Mouse (Mus musculus) spleen, postnatal 14 days (tissue): ENCODE results near the gene Igfbp2.

Source experiments
- DNase-seq, 2 experiments: peaks; one replicate each; pipeline ENCODE4 v3.0.0; 2021 to 2022; ENCODE audit warnings: low spot score in 2 of 2

Gene Igfbp2

DNA sequence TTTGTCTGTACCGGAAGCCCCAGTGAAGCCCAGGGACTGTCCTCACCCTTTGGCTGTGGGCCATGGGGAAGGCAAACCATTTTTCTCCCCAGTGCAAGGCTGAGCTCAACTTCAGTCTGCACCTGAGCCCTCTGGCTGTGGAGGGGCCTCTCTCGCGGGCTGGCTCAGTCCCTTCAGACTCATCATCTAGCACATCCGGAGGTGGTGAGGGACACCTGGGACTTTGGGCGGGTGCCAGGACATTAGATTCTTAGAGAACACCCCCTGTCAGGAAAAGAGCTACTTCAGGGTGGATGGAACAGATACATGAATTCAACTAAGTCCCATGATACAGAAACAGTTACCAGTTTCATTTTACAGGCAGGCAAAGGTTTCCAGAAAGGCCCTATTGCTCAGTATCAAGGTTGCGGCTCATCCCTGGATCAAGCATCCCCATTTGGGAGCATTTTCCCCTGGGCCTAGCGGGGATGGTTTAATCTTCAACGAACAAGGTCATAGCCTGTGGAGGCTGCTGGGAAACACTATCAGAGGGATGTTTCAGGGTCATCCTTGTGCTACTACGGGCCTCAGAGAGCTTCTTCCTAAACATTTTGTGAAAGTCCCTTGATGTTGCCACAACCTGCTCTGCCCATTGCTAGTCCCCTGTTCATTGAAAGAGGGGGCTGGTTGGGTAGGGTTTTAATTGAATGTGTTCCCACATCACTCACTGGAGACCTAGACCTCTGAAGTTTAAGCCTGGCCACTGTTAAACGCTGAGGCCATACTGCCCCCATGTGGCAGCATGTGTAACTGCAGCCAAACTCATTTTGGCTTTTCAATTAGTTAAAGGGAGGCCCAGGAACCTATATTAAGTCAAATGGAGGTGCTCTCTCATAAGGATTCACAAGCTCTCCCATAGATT, 30.3 kb downstream of the Igfbp2 start:
- peak in 1 of 2 experiments; percentile 16 for DNase-seq

DNA sequence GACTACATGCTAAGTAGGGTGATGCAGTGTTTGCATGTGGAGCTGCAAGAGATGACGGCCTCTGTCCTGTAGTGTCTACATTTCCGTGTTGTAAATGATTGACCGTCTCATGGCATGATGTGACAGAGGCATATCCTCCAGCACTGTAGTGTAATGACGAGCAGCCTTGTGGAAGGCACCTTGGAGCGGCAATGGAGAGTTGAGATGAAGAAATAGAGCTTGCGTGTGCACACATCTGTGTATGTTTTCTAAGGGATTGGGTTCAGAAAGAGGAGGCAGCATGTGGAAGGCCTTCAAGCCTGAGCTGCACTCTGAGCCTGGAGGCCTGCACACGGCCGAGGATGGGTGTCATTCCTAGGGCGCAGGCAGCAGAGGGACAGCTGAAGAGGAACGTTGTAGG, 31.4 kb downstream of the Igfbp2 start:
- no peak for DNase-seq

DNA sequence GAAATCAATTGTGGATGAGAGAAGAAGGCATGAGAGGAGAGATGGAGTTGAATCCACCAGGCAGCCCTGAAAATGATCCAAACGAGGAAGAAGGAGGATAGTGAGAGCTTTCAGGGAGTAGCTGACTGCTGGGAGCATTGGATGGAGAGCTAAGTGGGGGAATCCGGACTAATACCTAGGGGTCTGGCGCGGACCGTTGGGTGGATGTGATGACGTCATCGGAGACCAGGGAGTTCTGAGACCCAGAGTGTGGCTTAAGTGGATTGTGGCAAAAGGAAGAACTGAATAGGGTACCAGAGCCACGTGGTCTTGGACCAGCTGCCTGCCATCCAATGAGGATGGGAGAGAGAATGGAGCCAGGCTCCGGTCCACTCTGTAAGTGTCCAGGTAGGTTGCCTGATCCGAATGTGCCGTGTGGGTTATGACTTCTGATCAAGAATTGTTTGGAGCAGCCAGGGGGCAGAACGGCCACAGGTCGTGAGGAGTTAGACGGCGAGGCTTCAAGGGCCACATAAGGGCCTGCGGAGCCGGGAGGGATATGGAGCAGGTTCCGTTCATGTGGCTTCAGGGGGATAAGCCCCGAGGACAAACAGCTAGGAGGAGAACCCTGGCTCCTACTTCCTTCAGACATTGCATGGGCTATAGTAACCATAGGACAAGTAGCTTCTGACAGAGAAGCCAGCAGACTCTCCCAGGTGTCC, 32.1 kb downstream of the Igfbp2 start:
- no peak for DNase-seq

DNA sequence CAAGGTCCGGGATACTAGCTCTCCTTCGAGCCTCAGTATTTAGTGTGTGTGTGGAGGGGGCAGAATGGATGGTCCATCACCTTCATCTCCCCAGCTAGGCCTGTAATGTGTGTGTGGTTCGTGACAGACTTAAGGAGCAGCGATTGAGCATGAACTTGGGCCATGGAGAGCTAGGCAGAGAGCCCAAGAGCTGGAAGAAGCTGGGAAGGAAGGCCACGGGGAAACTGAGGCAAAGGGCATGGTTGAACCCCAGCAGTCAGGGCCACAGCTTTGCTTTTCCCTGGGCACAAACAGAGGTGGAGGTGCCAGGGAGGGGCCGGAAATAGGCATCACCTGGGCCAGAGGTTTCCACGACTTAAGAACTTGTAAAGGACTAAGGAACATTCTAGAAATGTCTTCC, 32.8 kb downstream of the Igfbp2 start:
- DNase-seq = no peak

DNA sequence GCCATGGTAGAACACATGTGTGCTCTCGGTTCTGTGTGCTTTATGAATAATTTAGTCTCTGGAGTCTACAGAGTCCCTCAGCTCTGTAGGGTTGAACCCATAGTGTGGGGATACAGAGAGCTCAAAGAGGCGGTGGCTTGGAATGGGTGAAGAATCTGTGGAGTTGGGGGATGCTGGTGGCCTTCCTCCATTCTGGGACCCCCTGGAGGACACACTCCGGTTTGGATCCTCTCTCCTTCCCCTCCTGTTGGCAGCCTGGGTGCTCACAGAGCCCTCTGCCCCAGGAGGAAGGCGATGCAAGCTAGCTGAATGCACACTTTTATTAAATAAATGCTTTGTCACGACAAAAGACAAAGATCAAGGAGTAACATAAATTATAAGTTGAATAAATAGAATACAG, 33.3 kb downstream of the Igfbp2 start:
- DNase-seq = no peak

DNA sequence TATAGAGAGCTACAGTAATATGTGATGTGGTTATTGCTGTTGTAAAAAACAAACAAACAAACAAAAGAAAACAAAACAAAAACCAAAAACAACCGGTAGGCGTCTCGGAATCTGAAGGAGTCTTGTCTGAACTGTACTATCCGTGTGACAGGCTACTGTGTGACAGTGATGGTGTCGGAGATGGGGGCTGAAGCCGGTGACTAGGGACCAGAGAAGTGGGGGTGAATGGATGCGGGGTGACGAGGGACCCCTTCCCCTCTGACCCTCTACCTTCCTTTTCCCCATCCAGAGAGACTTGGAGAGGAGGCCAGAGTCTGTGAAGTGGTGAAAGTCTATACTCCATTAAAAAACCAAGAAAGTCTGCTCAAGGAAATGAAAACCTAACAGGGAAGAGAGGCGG, 34.0 kb downstream of the Igfbp2 start:
- DNase-seq = no peak

DNA sequence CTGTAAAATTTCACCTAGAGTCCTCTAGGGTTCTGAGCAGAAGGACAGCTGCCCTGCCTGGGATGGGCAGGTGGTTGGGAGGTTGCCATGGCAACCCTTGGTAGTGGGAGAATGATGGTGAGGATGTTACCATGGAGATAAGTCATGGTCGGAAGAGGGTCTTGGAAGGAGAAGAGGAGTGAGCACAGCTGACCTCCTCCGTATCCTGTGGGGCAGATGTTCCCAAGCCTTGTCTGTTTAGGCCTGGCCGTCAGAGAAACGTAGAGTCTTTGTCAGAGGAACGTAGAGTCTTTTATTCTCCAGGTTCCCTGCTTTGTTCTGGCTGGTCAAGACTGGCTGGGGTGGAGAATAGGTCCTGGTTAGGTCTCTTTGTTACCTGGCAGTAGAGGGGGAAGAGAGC, 34.6 kb downstream of the Igfbp2 start:
- DNase-seq = no peak

DNA sequence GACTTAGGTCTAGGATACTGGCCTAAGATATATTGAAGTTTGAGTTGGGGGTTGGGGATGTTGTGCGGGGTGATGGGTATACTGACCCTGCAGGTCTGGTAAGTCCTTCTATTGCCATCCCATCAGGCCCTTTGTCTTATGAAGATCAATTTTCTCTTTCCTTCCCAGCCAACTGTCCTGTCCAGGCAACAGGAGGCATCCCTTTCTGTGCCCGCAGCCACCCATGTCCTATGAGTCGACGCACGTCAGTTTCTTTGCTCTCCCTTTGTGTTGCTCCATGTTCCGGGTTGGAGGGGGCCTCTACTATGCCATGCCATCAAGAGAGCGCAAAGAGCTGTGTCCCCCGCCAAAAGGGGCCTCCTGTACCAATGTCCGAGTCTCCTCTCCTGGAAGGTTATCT, 35.7 kb downstream of the Igfbp2 start:
- DNase-seq = no peak

DNA sequence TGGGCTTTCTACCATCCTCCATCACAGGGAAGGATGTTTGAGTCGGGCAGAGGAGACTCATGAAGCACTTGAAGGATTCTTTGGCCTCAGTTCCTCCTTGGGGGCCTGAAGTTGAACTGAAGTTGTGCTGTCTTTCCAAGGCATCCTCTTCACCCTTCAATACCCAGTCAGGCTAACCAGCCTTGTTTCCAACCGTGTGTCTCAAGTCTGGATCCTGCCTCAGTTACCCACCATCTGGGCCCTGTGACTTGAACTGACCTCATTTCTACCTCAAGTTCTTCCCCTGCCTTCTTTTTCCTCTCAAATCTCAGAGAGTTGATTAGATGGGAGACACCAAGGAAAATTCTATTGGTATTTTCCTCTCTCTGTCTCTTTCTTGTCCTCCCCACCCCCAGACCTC, 36.2 kb downstream of the Igfbp2 start:
- DNase-seq = no peak

DNA sequence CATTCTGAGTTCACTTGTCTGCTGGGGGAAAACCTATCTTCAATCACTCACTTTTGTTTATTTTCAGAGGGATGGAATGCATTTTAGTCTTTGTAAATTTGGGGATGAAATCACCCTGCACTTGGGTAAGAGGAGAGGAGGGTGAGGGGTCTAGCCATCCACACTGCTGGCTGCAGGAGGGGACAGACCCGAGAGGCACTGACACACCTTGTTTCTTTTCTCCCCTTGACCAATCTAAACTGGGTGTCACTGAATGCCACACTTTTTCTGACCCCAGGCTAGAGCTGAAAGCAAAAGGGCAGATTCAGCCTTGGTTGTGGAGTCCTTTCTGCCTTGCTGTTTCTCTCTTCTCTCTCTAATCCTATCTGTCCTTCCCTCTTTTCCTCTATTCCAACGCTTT, 37.4 kb downstream of the Igfbp2 start:
- no peak for DNase-seq

DNA sequence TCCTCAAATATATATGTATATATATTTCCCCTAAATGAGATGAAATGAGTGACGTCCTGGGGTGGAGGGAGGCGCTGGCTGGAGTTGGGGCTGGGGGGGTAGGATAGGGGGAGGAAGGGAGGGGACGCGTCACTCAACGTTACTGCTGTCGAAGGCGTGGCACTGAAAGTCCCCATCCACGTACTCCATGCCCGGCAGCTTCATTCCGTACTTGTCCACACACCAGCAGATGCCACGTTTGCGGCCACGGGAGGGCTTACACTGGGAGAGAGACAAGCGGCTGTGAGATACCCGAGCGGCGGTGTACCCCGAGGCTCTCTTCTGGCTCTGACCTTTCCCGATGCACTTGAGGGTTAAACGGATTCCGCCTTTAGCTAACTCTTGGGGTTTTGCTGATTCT, 37.9 kb downstream of the Igfbp2 start:
- DNase-seq = no peak

DNA sequence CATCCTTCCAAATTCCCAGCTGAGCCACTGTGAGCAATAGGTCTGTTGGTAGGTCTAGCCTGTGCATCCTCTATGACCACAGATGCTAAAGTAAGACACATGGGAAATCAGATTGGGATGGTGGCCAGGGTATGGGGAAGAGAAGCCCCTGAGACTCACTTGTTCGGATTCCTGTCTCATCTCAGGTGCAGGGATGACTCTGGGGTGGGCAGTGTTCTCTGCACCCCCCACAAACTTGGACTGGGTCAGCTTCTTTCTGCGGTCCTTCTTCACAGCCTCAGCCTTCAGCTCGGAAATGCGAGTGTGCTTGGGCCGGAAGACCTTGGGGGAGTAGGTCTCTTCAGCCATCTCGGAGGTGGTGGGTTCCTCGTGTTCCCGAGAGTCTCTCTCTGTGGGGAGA, 39.4 kb downstream of the Igfbp2 start:
- DNase-seq = no peak

DNA sequence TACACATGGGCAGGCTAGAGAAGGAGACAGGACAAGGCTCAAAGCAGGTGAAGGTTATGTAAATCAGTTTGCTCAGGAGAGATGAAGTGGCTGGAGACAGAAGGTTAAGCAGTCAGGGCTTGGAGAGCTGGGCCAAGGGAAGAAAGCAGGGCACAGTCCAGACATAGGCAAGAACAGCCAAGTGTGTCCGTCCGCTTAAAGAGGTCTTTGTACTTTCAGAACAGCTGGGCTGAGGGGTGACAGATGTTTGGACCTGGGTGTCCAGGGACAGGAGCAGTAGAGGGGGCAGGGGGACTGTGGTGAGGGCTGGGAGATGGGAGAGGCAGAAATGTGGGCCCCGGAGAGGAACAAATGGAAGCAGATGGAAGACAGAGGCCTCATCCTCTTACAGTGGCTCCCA, 40.0 kb downstream of the Igfbp2 start:
- no peak for DNase-seq

DNA sequence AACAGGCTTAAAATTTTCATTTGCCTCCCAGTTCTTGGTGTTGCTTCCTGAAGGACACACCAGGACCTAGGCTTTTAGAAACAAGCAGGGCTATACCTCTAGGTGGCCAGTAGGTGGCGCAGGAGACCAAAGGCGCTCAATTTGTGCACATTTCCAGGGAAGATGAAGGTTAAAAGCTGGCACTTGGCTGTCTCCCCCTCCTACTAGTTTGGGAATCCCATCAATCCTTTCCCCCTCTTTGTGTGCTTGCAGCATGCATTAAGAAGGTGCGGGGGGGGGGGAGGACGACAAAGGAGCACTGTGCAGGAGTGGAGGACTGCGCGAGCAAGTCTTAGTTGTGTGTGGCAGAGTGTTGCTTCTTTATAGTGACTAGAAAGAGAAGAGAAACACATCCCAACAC, 41.6 kb downstream of the Igfbp2 start:
- DNase-seq = peak in 1 of 2 experiments; percentile 48

DNA sequence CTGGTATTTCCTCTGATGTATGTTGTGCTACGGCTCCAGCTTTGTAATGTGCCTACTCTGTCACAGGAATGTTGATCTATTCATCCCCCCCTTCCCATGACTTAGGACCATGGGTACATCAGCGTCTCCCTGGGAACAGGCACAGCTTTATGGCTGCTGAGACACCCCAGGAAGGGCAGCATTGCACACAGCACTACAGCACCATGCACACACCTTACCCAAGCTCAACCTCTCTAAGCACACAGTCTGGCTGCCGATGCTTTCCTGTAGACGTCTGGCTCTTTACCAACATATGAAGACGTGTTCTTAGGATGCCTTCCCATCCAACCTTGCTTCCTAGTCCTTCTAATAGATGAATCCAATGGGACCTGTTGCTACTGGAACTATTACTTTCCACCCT, 42.1 kb downstream of the Igfbp2 start:
- DNase-seq = no peak

DNA sequence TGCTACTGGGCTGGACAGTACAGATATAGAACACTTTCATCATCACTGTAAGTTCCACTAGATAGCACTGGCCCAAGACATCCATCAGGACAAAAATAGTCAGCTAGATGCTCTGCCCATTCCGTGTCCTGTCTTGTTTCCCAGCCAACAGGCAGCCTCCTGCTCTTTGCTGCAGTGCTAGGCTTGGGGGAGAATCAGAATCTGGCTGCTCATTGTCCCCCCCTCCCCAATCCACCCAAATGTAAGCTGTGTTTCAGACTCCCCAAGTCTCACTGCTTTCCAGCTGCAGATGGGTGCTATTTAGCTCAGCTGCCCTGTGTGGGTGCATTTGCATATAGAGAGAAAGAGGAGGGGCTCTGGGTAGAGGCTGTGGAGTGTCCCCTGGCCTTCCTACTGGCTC, 43.0 kb downstream of the Igfbp2 start:
- DNase-seq = no peak

DNA sequence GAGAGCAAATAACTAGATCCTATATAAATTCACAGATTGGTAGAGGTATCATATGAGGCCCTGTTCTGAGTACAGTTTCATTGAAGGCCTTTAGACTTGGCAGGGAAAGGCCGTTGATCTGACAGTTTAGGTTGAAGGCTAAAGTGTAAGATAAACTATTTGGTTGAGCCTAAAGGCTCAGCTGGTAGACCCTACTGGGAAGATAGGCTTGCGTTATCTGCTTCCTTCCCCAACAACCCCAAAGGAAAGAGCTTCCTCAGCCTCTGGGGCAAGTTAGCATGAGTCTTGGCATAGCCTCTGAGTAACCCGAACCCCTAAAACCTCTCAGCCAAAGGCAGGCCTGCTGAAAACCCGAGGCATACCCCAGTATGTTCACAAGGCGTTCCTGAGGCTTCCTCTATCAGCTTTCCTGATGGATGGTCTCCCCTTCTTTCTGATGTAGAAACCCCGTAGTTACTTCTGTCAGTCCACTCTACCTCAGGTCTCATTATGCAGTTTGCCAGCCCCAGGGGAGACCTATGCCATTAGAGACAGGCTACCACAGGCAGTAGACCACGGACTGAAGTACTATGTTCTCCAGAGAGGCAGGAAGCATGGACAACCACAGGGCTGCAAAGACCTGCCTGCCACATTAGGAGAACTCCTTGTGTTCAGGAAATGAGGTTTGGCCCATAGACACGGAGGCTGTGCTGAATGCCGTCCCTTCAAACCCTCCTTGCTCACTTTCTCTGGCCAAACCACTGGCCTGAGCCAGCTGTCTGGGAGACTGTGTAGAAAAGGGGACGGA, 44.3 kb downstream of the Igfbp2 start:
- no peak for DNase-seq

DNA sequence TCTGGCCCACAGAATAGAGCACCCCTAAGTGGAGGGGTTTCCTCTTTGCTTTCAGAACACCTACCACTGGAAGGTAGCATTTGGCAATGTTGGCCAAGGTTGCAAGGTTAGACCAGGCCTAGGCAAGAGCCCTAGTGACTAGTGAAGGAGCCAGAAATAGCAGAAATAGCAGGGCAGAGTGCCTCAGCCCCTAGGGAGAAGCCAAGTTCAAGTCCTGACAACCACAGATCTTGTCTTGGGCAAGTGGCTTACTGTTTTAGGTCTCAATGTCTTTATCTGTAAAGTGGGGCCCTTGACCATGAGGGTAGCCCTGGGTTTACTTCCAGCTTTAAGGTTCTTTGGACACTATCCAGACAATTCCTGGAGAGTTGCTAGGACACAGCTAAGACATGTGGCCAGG, 45.0 kb downstream of the Igfbp2 start:
- no peak for DNase-seq

DNA sequence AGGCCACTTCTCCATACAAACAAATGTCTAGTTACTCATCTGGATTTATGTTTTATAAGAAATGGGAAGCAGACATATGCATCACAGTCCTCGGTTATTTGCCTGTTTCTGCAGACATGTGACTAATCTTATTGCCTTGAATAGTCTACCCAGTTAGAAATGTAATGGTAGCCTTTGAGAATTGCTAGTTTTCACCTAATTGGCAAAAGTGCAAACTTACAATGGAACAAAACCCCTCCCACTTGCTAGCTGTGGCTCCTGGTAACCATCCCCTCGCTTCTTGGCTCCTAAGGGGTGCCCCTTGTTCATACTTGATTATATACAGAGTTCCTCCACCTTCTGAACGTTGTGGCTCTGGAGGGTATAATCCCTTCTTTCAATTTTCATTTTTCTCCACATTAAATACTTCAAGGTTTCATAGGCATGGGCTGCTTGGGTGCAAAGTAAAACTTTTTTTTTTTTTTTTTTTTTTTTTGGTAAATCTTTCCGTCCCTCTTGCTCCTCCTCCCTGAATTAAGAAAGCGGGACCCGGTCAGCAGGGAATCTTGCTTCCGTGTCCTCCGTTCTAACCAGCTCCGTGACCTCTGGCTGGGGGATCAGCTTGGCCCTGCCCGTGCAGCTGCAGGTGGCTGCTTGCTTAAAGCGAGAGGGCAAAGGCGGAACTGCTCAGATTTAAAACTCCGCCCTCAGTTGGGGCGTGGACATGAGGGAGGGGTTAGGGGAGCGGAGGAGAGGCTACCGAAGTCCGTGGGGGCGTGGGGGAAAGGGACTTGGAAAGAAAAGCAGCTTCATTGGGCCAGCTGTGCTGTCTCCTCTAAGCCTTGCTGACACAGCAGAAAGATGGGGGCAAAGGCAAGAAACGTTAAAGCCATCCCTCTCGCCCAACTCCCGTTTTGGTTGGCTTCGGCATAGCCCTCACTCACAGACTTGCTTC, 45.6 kb downstream of the Igfbp2 start:
- peak; percentile 17 to 39 for DNase-seq

DNA sequence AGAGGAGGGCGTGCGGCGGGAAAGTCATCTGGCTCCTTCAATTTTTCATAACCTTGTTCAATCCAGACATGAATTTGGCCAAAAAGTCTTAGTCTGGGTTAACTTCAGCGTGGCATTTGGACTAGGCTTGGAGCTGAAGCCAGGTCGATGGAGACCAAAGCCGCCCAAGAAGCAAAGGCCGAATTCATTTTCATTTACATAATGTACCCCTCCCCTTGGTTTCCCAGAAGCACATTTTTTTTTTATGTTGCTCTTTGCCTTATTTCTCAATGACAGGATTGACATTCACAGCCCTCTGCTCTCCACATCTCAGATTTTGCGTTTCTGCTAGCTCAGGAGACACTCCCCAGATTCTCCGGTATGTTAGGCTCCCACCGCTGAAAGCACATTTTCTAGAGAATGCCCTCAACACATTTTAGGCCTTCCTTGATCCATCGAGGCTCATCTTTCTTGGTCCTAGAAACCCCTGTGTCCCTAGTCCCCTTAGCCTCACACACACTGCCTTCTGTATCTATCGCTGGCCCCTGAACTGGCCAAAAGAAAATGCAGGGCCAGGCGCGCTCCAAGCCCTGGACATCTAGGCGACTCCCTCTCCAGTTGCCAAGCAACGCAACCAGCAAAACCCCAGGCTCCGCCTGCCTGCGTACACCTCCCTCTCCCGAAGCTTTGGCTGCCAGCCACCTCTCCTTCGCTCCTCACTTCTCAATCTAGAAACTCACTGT, 46.5 kb downstream of the Igfbp2 start:
- no peak for DNase-seq

DNA sequence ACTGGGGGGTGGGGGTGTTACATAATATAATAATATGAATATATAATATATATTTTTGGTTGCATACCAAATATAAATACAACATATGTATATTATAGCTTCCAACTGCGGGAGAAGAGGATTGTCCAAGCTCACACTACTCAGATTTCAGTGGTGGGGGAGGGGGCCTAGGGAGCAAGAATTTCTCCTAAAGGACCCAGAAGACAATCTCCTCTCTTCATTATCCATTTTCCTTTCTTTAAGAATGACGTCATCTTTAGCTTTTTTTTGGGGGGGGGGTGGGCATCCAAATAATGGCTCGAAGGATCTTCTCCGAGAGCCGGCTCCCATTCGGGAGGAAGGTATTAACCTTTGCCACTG, 47.0 kb downstream of the Igfbp2 start:
- DNase-seq = no peak
